Mouse (Mus musculus) lung, embryonic 16.5 days (tissue): ENCODE measurements around the gene Esrra. TPM values are rescaled to one million over a fixed set of nuclear protein-coding genes. Genes with fewer than 3 reads are reported as not detected.
A peak's percentile ranks its signal among the peaks of the same experiment; 100 is the strongest.

ENCODE experiments used
- ATAC-seq: fragments of 200-750 bp; cut with Nextera tagmentation; 2 replicates; pipeline ENCODE4 v1.8.0; 2017; ENCODE audit warnings: low read depth, mild to moderate bottlenecking, moderate library complexity
- H3K27ac ChIP-seq: fragments of 300-500 bp; sonication (generic); 2 replicates; pipeline ENCODE4 v1.5.1; 2014; ENCODE audit warnings: mild to moderate bottlenecking, control low read depth, low read length
- H3K27me3 ChIP-seq: fragments of 300-500 bp; sonication (generic); 2 replicates; pipeline ENCODE4 v1.6.1; 2014; ENCODE audit warnings: low read depth, low read length, mixed read lengths; ENCODE audit not compliant: control insufficient read depth, insufficient read depth
- H3K36me3 ChIP-seq: fragments of 300-500 bp; sonication (generic); 2 replicates; pipeline ENCODE4 v1.6.1; 2014; ENCODE audit warnings: low read length; ENCODE audit not compliant: control insufficient read depth, insufficient read depth
- H3K4me1 ChIP-seq: fragments of 300-500 bp; sonication (generic); replicated peaks from 2 replicates; pipeline ENCODE4 v1.6.1; 2014; ENCODE audit warnings: low read length, mixed read lengths; ENCODE audit not compliant: control insufficient read depth, insufficient read depth
- H3K4me2 ChIP-seq: fragments of 300-500 bp; sonication (generic); 2 replicates; pipeline ENCODE4 v1.6.1; 2014; ENCODE audit warnings: low read depth, low read length, control low read depth
- H3K4me3 ChIP-seq: fragments of 300-500 bp; sonication (generic); 2 replicates; pipeline ENCODE4 v1.5.1; 2014; ENCODE audit warnings: mild to moderate bottlenecking, low read length, control low read depth
- H3K9ac ChIP-seq: fragments of 300-500 bp; sonication (generic); 2 replicates; pipeline ENCODE4 v1.6.1; 2014; ENCODE audit warnings: low read length, control low read depth
- H3K9me3 ChIP-seq: fragments of 300-500 bp; sonication (generic); 2 replicates; pipeline ENCODE4 v1.6.1; 2016; ENCODE audit warnings: low read length; ENCODE audit not compliant: control insufficient read depth
- WGBS: fragments of 180-500 bp; shearing (Covaris S2); extraction: QIAGEN DNeasy Blood & Tissue Kit; methylation state at CpG from one replicate; pipeline ENCODE4 v1.1.7; 2014; 5-methylcytosine and 5-hydroxymethylcytosine counted together
- polyA plus RNA-seq: library from polyadenylated mRNA; unstranded; fragments of >200 nt; fragmentation: Nextera tagmentation; extraction: Ambion mirVana; gene quantifications from 2 replicates; pipeline ENCODE4 v1.2.1, GENCODE M21; 2015

The Esrra gene
- polyA plus RNA-seq, 1 experiment from 2014 or later, result 8.5 TPM

- H3K4me3 ChIP-seq, result peak overlapping the region; percentile 95
- peaks cover 14% of the 10 kb centered on the region for H3K4me1 ChIP-seq
- peak overlapping the region; percentile 98 for H3K27ac ChIP-seq
- peak overlapping the region; percentile 99 for H3K4me2 ChIP-seq
- no peaks in the 10 kb centered on the region for H3K36me3 ChIP-seq
- peak overlapping the region; percentile 98 for H3K9ac ChIP-seq
- no peaks in the 10 kb centered on the region for H3K27me3 ChIP-seq
- no peaks in the 10 kb centered on the region for H3K9me3 ChIP-seq
- 29% methylated on average over 5 of the region's 5 CpGs for WGBS
- no peak; the same call in 1 of the 2 replicates for ATAC-seq
These were observed 21.2 kb upstream of the Esrra start for GRCm38 (mm10) chr19:6942764-6943163.

- peak within 1 kb of the TSS; percentile 98 for H3K9ac ChIP-seq
- H3K9me3 ChIP-seq, result no peaks in the 10 kb centered on the region
- ATAC-seq, result peak; percentile 93
- H3K4me3 ChIP-seq, result peak within 1 kb of the TSS; percentile 95
- H3K27ac ChIP-seq, result peak within 1 kb of the TSS; percentile 98
- H3K36me3 ChIP-seq, result no peaks in the 10 kb centered on the region
- peak within 1 kb of the TSS; percentile 99 for H3K4me2 ChIP-seq
- peaks cover 14% of the 10 kb centered on the region for H3K4me1 ChIP-seq
- WGBS, result 0% methylated on average over 27 of the region's 27 CpGs
- no peaks in the 10 kb centered on the region for H3K27me3 ChIP-seq
These were observed 20.7 kb upstream of the Esrra start, which contains the start of gene Gpr137 for GRCm38 (mm10) chr19:6942249-6942691. Gpr137 (minus strand) TSS chr19:6942480.

GRCm38 (mm10) chr19:6941372-6942248 lies 20.0 kb upstream of the Esrra start, which contains the start of gene Bad:
Bad (plus strand) TSS chr19:6941861.
- peak; percentile 88 for ATAC-seq
- H3K4me1 ChIP-seq, result peaks cover 14% of the 10 kb centered on the region
- peak within 1 kb of the TSS; percentile 99 for H3K4me2 ChIP-seq
- no peaks in the 10 kb centered on the region for H3K27me3 ChIP-seq
- H3K36me3 ChIP-seq, result no peaks in the 10 kb centered on the region
- no peaks in the 10 kb centered on the region for H3K9me3 ChIP-seq
- peak within 1 kb of the TSS; percentile 98 for H3K9ac ChIP-seq
- under 1% methylated on average over 83 of the region's 83 CpGs for WGBS
- peak within 1 kb of the TSS; percentile 98 for H3K27ac ChIP-seq
- peak within 1 kb of the TSS; percentile 95 for H3K4me3 ChIP-seq

- Histone ChIP-seq H3K4me3 (peak overlapping the region; percentile 95), H3K27ac (peak overlapping the region; percentile 59), H3K36me3 (no peaks in the 10 kb centered on the region), H3K9ac (peak overlapping the region; percentile 98), H3K27me3 (peaks cover 8% of the 10 kb centered on the region), H3K4me1 (peaks cover 14% of the 10 kb centered on the region), H3K4me2 (peak overlapping the region; percentile 99), H3K9me3 (no peaks in the 10 kb centered on the region)
- WGBS, result 19% methylated on average over 24 of the region's 29 CpGs
- ATAC-seq, result peak; percentile 2; the same call in 1 of the 2 replicates
These were observed 19.1 kb upstream of the Esrra start for GRCm38 (mm10) chr19:6940396-6941351.

GRCm38 (mm10) chr19:6939106-6940002 lies 17.7 kb upstream of the Esrra start:
- ATAC-seq, result no peak
- WGBS, result 86% methylated on average over 20 of the region's 20 CpGs
- Histone ChIP-seq H3K27ac (no peak overlapping the region), H3K4me1 (peaks cover 14% of the 10 kb centered on the region), H3K4me2 (no peak overlapping the region), H3K9me3 (no peaks in the 10 kb centered on the region), H3K27me3 (peaks cover 18% of the 10 kb centered on the region), H3K4me3 (no peak overlapping the region), H3K36me3 (no peaks in the 10 kb centered on the region), H3K9ac (peak overlapping the region; percentile 23; the same call in 1 of the 2 replicates)

- H3K4me1 ChIP-seq, result peaks cover 22% of the 10 kb centered on the region
- no peak overlapping the region for H3K9ac ChIP-seq
- no peak overlapping the region for H3K4me3 ChIP-seq
- no peaks in the 10 kb centered on the region for H3K36me3 ChIP-seq
- 74% methylated on average over 16 of the region's 16 CpGs for WGBS
- no peak for ATAC-seq
- no peak overlapping the region for H3K4me2 ChIP-seq
- no peaks in the 10 kb centered on the region for H3K9me3 ChIP-seq
- no peak overlapping the region for H3K27ac ChIP-seq
- peaks cover 34% of the 10 kb centered on the region for H3K27me3 ChIP-seq
These were observed 16.2 kb upstream of the Esrra start for GRCm38 (mm10) chr19:6937541-6938465.

- Histone ChIP-seq H3K4me1 (peaks cover 21% of the 10 kb centered on the region), H3K9ac (no peak overlapping the region), H3K9me3 (no peaks in the 10 kb centered on the region), H3K27ac (no peak overlapping the region), H3K36me3 (no peaks in the 10 kb centered on the region), H3K4me3 (no peak overlapping the region), H3K4me2 (no peak overlapping the region), H3K27me3 (peaks cover 49% of the 10 kb centered on the region)
- 21% methylated on average over 3 of the region's 3 CpGs for WGBS
- no peak for ATAC-seq
These were observed 14.7 kb upstream of the Esrra start for GRCm38 (mm10) chr19:6936299-6936698.
